Mouse (Mus musculus): Measurements from ENCODE around the gene Rnf186. TPM values are rescaled to one million over a fixed set of nuclear protein-coding genes. Genes with fewer than 3 reads are reported as not detected.

Rnf186 gene
- polyA plus RNA-seq (2015; fragmentation: Illumina TruSeq; extraction: RNeasy Lipid Tissue Mini Kit (QIAGEN cat#74804); ENCODE audit: low read depth, low replicate concordance), result not detected

DNA sequence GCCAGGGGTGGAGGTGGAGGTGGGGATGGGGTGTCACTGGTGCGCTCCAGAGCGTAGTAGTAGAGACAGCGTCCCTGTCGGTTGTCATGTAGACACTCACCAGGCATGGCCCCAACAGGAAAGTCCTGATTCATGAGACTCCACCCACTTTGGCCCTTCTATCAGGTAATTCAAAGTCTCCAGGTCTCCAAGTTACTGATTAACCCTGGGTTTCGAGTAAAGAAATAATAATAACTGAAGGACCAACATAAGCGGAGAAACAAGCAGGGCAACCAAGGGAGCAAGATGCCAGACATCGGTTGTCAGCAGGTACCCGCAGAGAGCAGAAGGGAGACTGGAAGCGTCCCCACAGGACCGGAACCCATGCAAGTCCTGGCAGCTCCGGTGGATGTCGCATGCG is at the start of gene Rnf186:
Rnf186 (plus strand) TSS at position 247 of the 400 bp plus-strand sequence.

GRCm38 (mm10) chr4:138972827-138973718 is 6.2 kb downstream of the Rnf186 start, which contains the start of gene Tmco4:
TSS of gene Tmco4 (plus strand) at chr4:138972888.

Other genes starting within 250 kb of the Rnf186 start
- not detected for gene Pla2g2c, start 242.3 kb upstream of the Rnf186 start, polyA plus RNA-seq (2015; fragmentation: Illumina TruSeq; extraction: RNeasy Lipid Tissue Mini Kit (QIAGEN cat#74804); ENCODE audit: low read depth, low replicate concordance)
- gene Ubxn10, start 229.9 kb upstream of the Rnf186 start, polyA plus RNA-seq (2015; fragmentation: Illumina TruSeq; extraction: RNeasy Lipid Tissue Mini Kit (QIAGEN cat#74804); ENCODE audit: low read depth, low replicate concordance), result 2.0 TPM
- gene Pla2g2f, start 209.5 kb upstream of the Rnf186 start, polyA plus RNA-seq (2015; fragmentation: Illumina TruSeq; extraction: RNeasy Lipid Tissue Mini Kit (QIAGEN cat#74804); ENCODE audit: low read depth, low replicate concordance), result 0.82 TPM
- gene Pla2g2d, start 191.4 kb upstream of the Rnf186 start, polyA plus RNA-seq (2015; fragmentation: Illumina TruSeq; extraction: RNeasy Lipid Tissue Mini Kit (QIAGEN cat#74804); ENCODE audit: low read depth, low replicate concordance), result 0.34 TPM
- gene Pla2g5, start 103.6 kb upstream of the Rnf186 start, polyA plus RNA-seq (2015; fragmentation: Illumina TruSeq; extraction: RNeasy Lipid Tissue Mini Kit (QIAGEN cat#74804); ENCODE audit: low read depth, low replicate concordance), result 2.1 TPM
- not detected for gene Gm13030, start 93.1 kb upstream of the Rnf186 start, polyA plus RNA-seq (2015; fragmentation: Illumina TruSeq; extraction: RNeasy Lipid Tissue Mini Kit (QIAGEN cat#74804); ENCODE audit: low read depth, low replicate concordance)
- not detected for gene Pla2g2e, start 89.2 kb upstream of the Rnf186 start, polyA plus RNA-seq (2015; fragmentation: Illumina TruSeq; extraction: RNeasy Lipid Tissue Mini Kit (QIAGEN cat#74804); ENCODE audit: low read depth, low replicate concordance)
- gene Otud3, start 53.2 kb upstream of the Rnf186 start, polyA plus RNA-seq (2015; fragmentation: Illumina TruSeq; extraction: RNeasy Lipid Tissue Mini Kit (QIAGEN cat#74804); ENCODE audit: low read depth, low replicate concordance), result 10.1 TPM
- 1.5 TPM for gene Tmco4, start 5.8 kb downstream of the Rnf186 start, polyA plus RNA-seq (2015; fragmentation: Illumina TruSeq; extraction: RNeasy Lipid Tissue Mini Kit (QIAGEN cat#74804); ENCODE audit: low read depth, low replicate concordance)
- gene Htr6, start 108.5 kb downstream of the Rnf186 start, polyA plus RNA-seq (2015; fragmentation: Illumina TruSeq; extraction: RNeasy Lipid Tissue Mini Kit (QIAGEN cat#74804); ENCODE audit: low read depth, low replicate concordance), result 4.0 TPM
- gene Nbl1, start 125.9 kb downstream of the Rnf186 start, polyA plus RNA-seq (2015; fragmentation: Illumina TruSeq; extraction: RNeasy Lipid Tissue Mini Kit (QIAGEN cat#74804); ENCODE audit: low read depth, low replicate concordance), result 59.3 TPM
- gene Minos1, start 164.0 kb downstream of the Rnf186 start, polyA plus RNA-seq (2015; fragmentation: Illumina TruSeq; extraction: RNeasy Lipid Tissue Mini Kit (QIAGEN cat#74804); ENCODE audit: low read depth, low replicate concordance), result 296 TPM
- 311 TPM for gene Capzb, start 225.8 kb downstream of the Rnf186 start, polyA plus RNA-seq (2015; fragmentation: Illumina TruSeq; extraction: RNeasy Lipid Tissue Mini Kit (QIAGEN cat#74804); ENCODE audit: low read depth, low replicate concordance)

Data from brain, adult 10 weeks (tissue).